Mouse (Mus musculus) kidney, adult 10 weeks (tissue): ENCODE results near the gene Lypd9. TPM values are rescaled to one million over a fixed set of nuclear protein-coding genes. Genes with fewer than 3 reads are reported as not detected.

Source experiments
- polyA plus RNA-seq: library from polyadenylated mRNA; stranded (reverse); fragments of 350-450 nt; fragmentation: Illumina TruSeq; extraction: RNeasy Lipid Tissue Mini Kit (QIAGEN cat#74804); gene quantifications from one replicate; pipeline ENCODE4 v1.2.3, GENCODE M21; 2014; ENCODE audit warnings: low read depth, low replicate concordance

The Lypd9 gene
- not detected for polyA plus RNA-seq

GRCm38 (mm10) chr11:58452759-58453158 is at the start of gene Lypd9:
TSS of gene Lypd9 (minus strand) at chr11:58452923.

GRCm38 (mm10) chr11:58502472-58502871 is 49.7 kb upstream of the Lypd9 start, which contains the start of gene Olfr331:
TSS of gene Olfr331 (minus strand) at chr11:58502572.

GRCm38 (mm10) chr11:58492455-58492854 is 39.7 kb upstream of the Lypd9 start, which contains the start of gene Olfr332:
TSS of gene Olfr332 (minus strand) at chr11:58492555.

GRCm38 (mm10) chr11:58462170-58462569 is 9.4 kb upstream of the Lypd9 start, which contains the start of gene Olfr30:
TSS of gene Olfr30 (minus strand) at chr11:58462270.

GRCm38 (mm10) chr11:58432259-58432658 is 20.5 kb downstream of the Lypd9 start, which contains the start of gene Gm12253:
TSS of gene Gm12253 (plus strand) at chr11:58432559.

GRCm38 (mm10) chr11:58420815-58421214 is 31.9 kb downstream of the Lypd9 start, which contains the start of gene 1810065E05Rik:
TSS of gene 1810065E05Rik (plus strand) at chr11:58421111.

Other genes starting within 250 kb of the Lypd9 start
- not detected for gene 4930438A08Rik, start 178.1 kb downstream of the Lypd9 start, polyA plus RNA-seq
- 0.61 TPM for gene Zfp692, start 145.9 kb downstream of the Lypd9 start, polyA plus RNA-seq
- gene Zfp672, start 122.6 kb downstream of the Lypd9 start, polyA plus RNA-seq: 65.9 TPM
- 0.65 TPM for gene Sh3bp5l, start 122.2 kb downstream of the Lypd9 start, polyA plus RNA-seq
- gene Lypd8, start 73.9 kb downstream of the Lypd9 start, polyA plus RNA-seq: not detected
- not detected for gene 1810065E05Rik, start 31.8 kb downstream of the Lypd9 start, polyA plus RNA-seq
- gene Gm12253, start 20.4 kb downstream of the Lypd9 start, polyA plus RNA-seq: not detected
- gene Olfr30, start 9.3 kb upstream of the Lypd9 start, polyA plus RNA-seq: not detected
- gene Olfr332, start 39.6 kb upstream of the Lypd9 start, polyA plus RNA-seq: not detected
- gene Olfr331, start 49.6 kb upstream of the Lypd9 start, polyA plus RNA-seq: not detected
- not detected for gene Olfr330, start 81.9 kb upstream of the Lypd9 start, polyA plus RNA-seq
- not detected for gene Olfr329-ps, start 93.5 kb upstream of the Lypd9 start, polyA plus RNA-seq
- gene Olfr328, start 102.7 kb upstream of the Lypd9 start, polyA plus RNA-seq: not detected
- gene Olfr224, start 117.6 kb upstream of the Lypd9 start, polyA plus RNA-seq: not detected
- not detected for gene Olfr325, start 124.8 kb upstream of the Lypd9 start, polyA plus RNA-seq
- not detected for gene Olfr324, start 142.2 kb upstream of the Lypd9 start, polyA plus RNA-seq
- gene 2210407C18Rik, start 163.2 kb upstream of the Lypd9 start, polyA plus RNA-seq: not detected
- gene Olfr323, start 177.6 kb upstream of the Lypd9 start, polyA plus RNA-seq: not detected
- gene Trim58, start 187.5 kb upstream of the Lypd9 start, polyA plus RNA-seq: not detected
- gene Olfr322, start 205.9 kb upstream of the Lypd9 start, polyA plus RNA-seq: not detected
- not detected for gene Olfr320, start 228.2 kb upstream of the Lypd9 start, polyA plus RNA-seq
- not detected for gene Olfr319, start 246.2 kb upstream of the Lypd9 start, polyA plus RNA-seq